Mouse (Mus musculus) layer of hippocampus, adult 11-12 months (tissue): ENCODE measurements around the gene Rps27l.

Experiments used
- DNase-seq: peaks from one replicate; pipeline ENCODE4 v3.0.0; 2022; ENCODE audit warnings: low spot score

The Rps27l gene

DNA sequence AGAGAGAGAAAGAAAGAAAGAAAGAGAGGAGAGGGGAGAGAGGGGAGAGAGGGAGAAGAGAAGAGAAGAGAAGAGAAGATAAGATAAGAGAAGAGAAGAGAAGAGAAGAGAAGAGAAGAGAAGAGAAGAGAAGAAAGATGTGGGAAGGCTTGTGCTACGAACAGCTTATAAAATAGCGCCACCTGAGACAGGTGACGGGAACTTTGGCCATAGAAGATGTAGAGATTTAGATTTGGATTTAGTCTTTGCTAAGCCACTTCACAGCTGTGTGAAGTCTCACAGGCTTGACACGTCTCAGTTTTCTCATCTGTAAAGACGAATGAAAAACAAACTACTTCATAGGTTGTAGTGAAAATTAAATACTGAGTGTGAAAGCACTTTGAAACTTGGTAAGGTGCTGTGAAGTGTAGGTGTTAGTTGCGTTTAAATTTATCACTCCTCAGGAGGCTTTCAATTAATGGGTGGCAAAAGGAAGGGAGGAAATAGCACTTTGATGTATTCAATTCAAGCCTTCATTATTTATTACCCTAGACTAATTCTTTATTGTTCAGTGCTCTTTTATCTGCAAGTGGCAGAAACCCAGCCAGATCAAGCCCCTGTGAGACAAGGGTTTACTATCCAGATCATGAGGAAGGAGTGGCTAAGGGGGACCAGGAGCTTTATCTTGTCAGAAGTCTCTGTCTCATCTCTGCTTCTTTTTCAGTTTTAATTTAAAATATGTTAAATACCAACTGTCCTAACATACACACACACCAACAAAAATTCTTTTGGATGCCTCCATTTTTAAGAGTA is 25.2 kb upstream of the Rps27l start:
- DNase-seq: no peak

DNA sequence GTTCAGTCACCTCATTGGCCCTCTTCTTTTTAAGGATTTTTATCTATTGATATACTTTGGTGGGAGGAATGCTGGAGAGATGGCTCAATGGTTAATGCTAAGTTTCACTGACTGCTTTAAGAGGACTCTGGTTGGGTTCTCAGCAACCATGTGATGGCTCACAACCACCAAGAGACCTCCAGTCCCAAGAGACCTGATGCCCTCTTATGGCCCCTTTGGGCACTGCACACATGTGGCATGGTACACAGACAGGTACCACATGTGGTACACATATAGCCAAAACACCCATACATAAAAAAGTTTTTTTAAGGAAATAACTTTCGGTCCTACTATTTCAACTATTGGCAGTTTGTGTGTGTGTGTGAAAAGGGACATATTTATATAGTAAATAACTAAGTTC is 23.8 kb upstream of the Rps27l start:
- DNase-seq: no peak

DNA sequence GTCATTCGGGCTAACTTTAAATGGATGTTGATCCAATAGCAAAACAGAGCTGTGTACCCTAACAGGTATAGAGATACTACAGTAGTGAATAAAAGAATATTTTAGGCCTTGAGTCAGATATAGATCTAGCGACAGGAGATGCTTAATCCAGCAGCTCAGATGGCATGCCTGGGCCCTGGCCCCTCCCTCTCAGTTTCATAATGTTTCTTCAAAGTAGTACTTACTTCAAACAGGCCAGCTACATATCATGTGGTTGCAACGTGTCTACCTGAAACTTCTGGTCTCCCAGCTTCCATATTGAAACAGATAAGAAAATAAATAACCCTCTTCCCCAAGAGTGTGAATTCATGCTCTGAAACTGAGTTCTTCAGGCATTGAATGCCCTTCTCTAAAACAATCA is 20.0 kb upstream of the Rps27l start:
- no peak for DNase-seq

DNA sequence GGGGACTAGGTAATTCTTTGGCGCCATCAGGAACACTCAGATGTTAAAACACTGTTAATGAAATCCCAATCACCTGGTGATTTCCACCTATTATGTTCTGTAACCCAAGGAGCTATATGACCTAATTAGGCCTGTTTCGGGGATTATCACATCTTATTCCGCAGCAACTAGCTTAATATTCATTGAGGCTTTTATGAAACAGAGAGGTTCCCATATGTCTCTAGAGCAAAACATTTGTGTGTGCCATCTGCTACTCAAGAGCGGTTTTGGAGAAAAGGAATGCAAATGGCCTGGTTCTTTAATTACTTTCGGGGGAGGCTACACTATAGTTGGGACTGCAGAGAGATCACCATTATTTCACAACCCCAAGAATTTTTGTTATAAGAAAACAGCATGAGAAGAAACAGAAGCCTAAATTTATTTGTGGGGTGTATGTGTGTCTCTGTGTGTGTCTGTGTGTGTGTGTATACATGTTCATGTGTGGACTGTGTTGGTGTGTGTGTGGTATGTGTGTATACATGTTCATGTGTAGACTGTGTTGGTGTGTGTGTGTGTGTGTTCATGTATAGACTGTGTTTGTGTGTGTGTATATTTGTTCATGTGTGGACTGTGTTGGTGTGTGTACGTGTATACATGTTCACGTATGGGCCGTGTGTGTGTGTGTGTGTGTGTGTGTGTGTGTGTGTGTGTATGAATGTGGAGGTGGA is 18.0 kb upstream of the Rps27l start:
- peak; percentile 62 for DNase-seq

DNA sequence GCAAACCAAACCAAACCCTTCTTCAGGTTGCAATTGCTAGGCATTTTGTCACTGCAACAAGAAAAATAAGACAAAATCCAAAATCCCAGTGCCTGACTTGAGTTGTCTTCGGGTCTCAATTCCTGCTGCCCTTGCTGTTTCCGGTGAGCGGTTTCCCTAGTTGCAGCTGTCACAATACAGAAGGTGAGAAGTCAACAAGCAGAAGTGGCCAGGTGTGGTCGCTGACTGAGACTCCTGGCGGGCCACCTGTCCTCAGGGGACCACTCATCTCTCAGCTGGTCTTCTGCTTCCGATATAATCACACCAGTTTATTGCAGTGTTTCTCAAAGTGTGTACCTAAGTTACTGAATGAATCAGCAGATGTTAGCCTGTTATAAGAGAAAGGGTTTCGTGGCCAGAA is 15.5 kb upstream of the Rps27l start:
- no peak for DNase-seq

DNA sequence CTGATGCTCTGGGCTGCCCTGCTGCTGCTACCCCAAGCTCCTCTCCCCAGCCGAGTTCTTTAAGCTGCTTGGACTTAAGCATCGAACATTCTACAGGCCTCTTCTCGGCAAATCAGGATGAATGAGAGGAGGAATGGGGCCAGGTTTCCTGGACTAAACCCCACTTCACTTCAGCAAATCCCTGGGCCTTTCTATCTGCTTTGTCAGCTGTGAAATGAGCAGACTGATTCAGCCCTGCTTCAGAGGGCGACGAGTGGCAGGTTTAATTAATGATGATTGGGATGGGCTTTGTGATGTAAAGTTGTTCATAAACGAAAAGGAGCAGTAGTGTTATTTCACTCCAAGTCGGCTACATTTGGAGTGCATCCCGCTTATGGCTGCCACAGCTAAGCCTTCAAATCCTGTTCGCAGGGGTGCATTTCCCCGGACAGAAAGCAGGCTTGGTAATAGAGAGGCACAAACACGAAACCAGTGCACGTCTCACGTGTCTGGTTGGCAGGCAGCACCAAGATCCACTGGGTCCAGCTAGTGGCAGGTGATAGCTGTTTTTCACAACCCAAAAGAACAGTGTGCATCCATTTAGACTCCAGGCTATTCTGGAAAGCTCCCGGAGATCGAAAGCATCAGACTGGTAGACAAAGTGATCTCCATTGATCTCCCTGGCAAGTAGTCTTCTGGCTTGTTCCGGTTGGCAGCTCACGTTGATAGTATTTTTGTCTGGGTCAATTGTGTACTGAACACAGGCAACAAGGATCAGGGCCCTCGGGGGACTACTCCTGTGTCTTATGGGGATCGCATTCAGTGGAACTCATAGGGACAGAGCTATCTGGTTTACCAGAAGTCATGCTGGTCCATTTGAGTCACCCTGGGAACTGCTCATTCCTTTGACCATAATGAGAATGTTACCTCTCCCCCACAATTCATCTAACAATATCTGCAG is 11.7 kb upstream of the Rps27l start:
- DNase-seq: no peak

DNA sequence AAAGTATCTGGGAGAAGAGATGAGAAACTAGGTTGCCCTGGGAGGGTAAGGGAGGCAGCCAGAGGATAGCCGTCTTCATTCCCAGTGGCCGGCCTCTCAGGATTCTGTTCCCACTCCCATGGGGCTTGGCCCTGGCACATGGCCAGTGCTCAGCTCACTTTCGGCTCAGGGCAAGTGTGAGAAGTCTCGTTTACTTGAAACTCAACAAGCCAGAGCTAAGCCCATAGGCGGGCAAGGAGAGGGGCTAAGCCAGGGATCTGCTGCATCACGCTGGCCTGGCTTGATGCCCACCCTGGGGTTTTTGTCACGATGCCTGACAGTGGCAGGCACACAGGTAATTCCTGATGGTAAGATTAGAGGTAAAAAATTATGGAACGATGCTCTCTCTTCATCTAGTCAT is 8.4 kb upstream of the Rps27l start:
- no peak for DNase-seq

DNA sequence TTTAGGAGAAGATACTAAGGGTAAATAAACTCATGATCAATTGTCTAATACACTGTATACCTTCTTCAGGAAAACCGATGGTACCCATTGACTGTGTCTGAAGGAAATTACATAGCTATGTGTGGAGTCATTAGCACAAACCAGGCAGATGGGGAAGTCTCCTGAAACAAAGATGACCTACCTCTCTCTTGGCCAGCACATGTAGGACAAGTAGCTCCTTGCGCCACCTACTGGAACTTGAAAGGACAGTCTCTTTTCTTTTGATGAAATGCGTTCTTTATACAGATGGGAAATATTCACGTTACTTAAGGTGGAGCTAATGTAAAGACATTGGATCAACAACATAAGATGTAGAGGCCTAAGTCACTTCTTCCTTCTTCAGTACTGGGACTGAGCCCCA is 7.0 kb upstream of the Rps27l start:
- DNase-seq: peak; percentile 66

DNA sequence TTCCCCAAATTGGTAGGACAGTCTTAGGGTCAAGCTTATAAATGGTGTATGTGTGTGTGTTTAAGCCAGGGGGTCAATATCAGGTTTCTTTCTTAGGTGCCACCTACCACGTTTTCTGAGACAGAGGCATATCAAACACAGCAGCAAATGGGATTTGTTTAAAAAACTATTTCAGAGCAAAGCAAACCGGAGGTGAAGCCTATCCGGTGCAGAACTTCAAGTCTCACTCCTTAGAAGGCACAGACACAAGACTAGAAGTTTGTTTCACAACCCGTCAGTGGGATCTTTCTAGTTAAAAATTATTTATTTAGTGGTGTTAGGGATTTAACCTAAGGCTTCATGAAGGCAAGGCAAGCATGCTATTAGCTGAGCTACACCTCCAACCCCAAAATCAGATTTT is 725 bp upstream of the Rps27l start:
- DNase-seq: no peak

GRCm38 (mm10) chr9:66948536-66948935 is 2.6 kb downstream of the Rps27l start:
- no peak for DNase-seq

GRCm38 (mm10) chr9:66952321-66952720 is 6.4 kb downstream of the Rps27l start:
- no peak for DNase-seq

DNA sequence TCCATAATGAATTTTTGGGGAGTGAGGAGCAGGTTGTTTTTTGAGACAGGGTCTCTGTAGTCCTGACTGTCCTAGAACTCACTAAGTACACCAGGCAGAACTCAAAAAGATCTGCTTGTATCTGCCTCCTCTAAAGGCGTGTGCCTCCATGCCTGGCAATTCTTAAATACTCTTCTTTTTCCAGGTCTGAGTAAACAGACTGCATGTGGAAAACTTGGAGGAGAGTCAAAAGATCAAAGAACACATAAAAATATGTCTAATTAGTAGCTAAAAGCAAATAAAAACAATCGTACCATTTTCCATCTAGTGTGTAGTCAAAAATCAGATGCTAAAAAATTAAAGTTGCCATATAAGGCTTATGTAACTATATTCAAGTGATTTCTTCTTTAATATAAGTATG is 7.0 kb downstream of the Rps27l start:
- no peak for DNase-seq

DNA sequence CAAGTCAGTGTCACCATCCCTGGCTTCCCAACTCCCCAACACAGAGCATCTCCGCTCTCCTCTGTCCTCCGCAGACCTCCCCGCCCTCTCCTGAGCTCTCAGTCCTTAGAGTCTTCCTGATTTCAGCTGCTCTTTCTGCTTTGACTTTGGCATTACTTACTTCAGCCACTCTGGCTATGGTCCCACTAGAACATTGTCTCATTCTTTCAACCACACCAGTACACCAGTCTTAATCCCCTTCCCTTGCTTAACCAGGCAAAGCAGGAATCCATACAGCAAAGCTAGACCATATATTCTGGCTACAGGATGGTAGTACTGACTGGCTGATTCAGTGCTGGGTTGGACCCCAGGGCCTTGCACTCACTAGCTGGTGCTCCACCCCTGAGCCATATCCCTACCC is 11.6 kb downstream of the Rps27l start:
- no peak for DNase-seq

GRCm38 (mm10) chr9:66961478-66961877 is 15.6 kb downstream of the Rps27l start:
- DNase-seq: no peak

DNA sequence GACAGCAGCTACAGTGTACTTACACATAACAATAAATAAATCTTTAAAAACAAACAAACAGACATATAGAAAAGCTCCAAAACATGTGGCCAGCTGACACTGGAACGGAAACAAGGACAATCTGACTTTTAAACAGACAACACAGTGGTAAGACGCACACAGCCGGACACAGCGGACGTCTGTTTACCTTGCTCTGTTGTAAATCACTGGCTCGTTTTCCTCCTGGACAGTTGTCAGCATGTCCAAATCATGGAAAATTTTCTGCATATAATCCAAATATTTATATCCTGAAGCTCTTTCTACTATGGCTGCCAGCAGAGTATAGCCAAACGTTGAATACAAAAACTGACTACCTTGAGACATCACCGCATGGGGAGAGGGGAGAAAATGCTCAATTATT is 21.6 kb downstream of the Rps27l start:
- no peak for DNase-seq

GRCm38 (mm10) chr9:66971116-66971515 is 25.2 kb downstream of the Rps27l start:
- no peak for DNase-seq

DNA sequence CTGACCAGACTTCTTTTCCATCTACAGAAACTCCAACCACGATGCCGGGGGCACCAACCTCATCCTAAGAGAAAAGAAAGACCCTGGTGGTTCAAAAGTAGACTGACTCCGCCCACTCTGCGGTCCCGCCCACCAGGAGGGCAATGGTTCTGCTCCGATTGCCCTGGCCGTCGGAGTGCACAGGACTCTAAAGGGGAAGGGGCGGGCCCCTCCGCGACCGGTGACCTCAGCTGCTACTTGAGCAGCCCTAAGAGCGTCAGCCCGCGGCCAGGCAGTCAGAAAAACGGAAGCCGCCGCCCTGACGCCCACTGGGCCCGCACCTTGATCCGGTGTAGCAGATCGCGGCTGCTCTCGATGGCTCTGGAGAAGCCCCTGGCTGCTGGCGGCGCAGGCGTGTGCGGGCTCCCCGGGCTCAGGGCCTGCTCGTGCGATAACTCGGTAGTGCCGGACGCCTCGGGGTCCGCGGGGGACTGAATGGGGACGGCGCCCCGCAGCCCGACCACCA is 28.9 kb downstream of the Rps27l start:
- peak; percentile 72 for DNase-seq

GRCm38 (mm10) chr9:66975239-66975645 is 29.4 kb downstream of the Rps27l start, which contains the start of gene Lactb:
Gene Lactb, minus strand, starts transcription at chr9:66975484.
- peak; percentile 95 for DNase-seq

- DNase-seq: no peak
Observed at GRCm38 (mm10) chr9:66977121-66977520, 31.2 kb downstream of the Rps27l start.

DNA sequence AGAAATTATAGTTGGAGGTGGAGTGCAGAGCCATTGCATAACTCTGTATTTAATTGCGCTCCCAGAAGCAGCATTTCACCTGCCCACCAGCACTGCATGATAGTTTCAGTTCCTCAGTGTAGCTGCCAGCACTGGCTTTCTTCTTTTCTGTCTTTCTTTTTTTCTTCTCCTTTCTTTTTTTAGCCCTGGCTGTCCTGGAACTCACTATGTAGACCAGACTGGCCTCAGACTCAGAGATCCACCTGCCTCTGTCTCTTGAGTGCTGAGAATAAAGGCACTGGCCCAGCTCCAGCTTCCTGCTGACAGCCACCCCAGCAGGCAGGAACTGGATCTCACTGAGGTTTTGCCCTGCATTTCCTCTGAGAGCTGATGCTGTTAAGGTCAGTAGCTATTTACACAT is 32.1 kb downstream of the Rps27l start:
- peak; percentile 41 for DNase-seq

DNA sequence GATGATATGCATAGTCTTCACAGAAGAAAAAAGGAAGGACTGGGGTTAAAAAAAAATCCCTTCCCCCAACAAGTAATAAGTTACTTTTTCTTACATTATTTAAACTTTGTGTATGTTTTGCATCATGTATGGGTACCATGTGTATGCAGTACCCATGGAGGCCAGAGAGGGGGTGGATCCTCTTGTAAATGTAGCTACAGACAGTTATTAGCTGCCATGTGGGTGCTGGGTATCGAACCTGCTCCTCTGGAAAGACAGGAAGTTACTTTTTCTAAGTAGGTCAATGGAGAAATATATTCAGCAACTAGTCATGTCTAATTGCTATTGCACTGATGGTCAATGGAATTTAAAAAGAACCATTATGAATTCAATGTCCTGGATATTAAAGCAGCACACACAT is 32.6 kb downstream of the Rps27l start:
- DNase-seq: no peak

DNA sequence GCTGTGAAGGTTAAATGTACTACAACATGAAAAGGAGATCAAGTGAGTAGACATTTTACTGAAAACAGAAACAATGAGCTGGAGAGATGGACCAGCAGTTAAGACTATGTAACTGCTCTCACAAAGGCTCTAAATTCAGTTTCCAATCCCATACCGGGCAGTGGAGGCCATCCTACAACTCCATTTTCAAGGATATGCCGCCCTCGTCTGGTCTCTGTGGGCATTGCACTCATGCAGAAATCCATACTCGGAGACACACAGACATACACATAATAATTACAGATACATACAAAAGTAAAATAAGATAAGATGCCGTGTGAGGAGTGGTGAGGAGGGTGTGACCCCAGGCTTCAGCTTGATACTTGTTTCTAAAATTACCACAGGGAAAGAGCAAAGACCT is 34.6 kb downstream of the Rps27l start:
- peak; percentile 68 for DNase-seq
